Mouse (Mus musculus): ENCODE results near the gene Tmem136. TPM values are rescaled to one million over a fixed set of nuclear protein-coding genes. Genes with fewer than 3 reads are reported as not detected.

The Tmem136 gene
- 6.1 and 9.7 TPM in 2 replicates for polyA plus RNA-seq (2014; fragmentation: Nextera tagmentation; extraction: Ambion mirVana)

DNA sequence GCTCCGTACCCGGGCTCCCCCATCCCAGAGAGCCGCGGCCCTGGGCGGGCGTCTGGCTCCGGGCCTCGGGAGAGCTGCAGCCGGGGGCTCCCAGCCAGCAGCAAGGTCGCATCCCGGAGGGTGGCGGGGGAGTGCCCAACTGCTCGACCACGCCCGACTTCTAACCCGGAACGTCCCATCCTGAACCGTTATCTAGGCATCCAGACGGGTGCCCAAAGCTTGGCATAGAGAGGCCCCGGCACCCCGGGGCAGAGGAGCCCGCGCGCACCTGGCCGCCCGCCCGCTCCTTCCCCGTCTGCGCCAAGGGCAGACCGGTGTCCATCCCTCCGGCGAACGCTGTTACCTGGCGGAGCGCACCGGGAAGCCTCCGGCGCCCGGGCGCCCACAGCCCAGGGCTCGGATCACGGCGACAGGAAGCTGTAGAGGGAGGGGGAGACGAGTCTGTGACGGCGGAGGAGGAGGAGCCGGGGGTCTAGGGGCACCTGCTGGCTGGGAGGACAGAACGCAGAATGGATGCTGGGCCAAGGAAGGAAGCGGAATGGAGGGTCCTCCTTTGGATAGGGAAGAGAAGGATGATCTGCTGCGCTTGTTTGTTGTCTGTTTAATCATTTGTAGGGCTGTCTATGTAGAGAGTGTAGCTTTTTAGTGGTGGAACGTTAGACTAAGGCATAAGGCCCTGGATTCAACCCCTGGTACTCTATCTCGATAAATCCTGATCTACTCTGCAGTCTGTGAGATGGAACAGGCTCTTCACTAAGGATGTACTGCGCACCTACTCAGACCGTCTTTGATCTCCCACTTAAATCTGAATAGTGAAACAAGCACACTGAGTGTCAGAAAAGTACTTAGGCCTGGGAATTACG is at the start of gene Tmem136:
TSS of gene Tmem136 (minus strand) at position 437 of the 863 bp plus-strand sequence.
- Histone ChIP-seq H3K4me2 (replicated peaks; ENCODE audit: low read depth, low read length) (peak within 1 kb of the TSS; percentile 58), H3K4me1 (ENCODE audit: control insufficient read depth, insufficient read depth, low read length) (peaks cover 6% of the 10 kb centered on the region; the same call in 1 of the 2 replicates), H3K27ac (ENCODE audit: low read depth, low read length) (no peak within 1 kb of the TSS), H3K9me3 (ENCODE audit: control insufficient read depth, low read length) (no peaks in the 10 kb centered on the region), H3K4me3 (ENCODE audit: low read length) (peak within 1 kb of the TSS; percentile 66), H3K27me3 (ENCODE audit: control insufficient read depth, insufficient read depth, low read length) (no peaks in the 10 kb centered on the region), H3K9ac (ENCODE audit: low read depth, low read length) (peak within 1 kb of the TSS; percentile 59), H3K36me3 (ENCODE audit: control insufficient read depth, insufficient read depth, low read length) (peaks cover 5% of the 10 kb centered on the region; the same call in 1 of the 2 replicates)
- peak; percentile 89 for ATAC-seq (ENCODE audit: low FRiP score, low TSS enrichment)
- WGBS, result 4% methylated on average over 55 of the region's 55 CpGs

- no peak overlapping the region for H3K4me3 ChIP-seq (ENCODE audit: low read length)
- no peak overlapping the region for H3K9ac ChIP-seq (ENCODE audit: low read depth, low read length)
- no peak for ATAC-seq (ENCODE audit: low FRiP score, low TSS enrichment)
- H3K27me3 ChIP-seq (ENCODE audit: control insufficient read depth, insufficient read depth, low read length), result no peaks in the 10 kb centered on the region
- H3K9me3 ChIP-seq (ENCODE audit: control insufficient read depth, low read length), result no peaks in the 10 kb centered on the region
- no peaks in the 10 kb centered on the region for H3K36me3 ChIP-seq (ENCODE audit: control insufficient read depth, insufficient read depth, low read length)
- no peak overlapping the region for H3K27ac ChIP-seq (ENCODE audit: low read depth, low read length)
- 67% methylated on average over 6 of the region's 6 CpGs for WGBS
- no peaks in the 10 kb centered on the region for H3K4me1 ChIP-seq (ENCODE audit: control insufficient read depth, insufficient read depth, low read length)
- H3K4me2 ChIP-seq (replicated peaks; ENCODE audit: low read depth, low read length), result no peak overlapping the region
Observed at GRCm38 (mm10) chr9:43155960-43156359, 39.6 kb upstream of the Tmem136 start.

DNA sequence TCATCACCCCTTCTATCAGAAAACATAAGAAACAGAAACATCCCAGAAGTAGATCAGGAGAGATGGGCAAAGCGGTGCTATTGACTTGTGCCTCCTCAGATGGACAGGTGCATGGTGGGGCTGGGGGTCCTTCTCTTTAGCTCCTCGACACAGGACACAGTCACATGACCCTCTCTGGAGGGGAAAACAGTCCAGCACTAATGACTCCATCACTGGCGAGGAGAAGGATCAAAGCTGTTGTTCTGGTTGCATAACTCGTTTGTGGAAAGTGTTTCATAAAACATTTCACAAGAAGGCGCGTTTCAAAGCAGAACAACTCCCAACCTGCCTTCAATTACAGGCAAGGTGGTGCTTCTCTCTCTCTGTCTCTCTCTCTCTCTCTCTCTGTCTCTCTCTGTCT is 35.4 kb upstream of the Tmem136 start:
- H3K4me1 ChIP-seq (ENCODE audit: control insufficient read depth, insufficient read depth, low read length), result no peaks in the 10 kb centered on the region
- no peaks in the 10 kb centered on the region for H3K36me3 ChIP-seq (ENCODE audit: control insufficient read depth, insufficient read depth, low read length)
- no peak overlapping the region for H3K4me2 ChIP-seq (replicated peaks; ENCODE audit: low read depth, low read length)
- no peak overlapping the region for H3K4me3 ChIP-seq (ENCODE audit: low read length)
- 74% methylated on average over 6 of the region's 6 CpGs for WGBS
- no peaks in the 10 kb centered on the region for H3K27me3 ChIP-seq (ENCODE audit: control insufficient read depth, insufficient read depth, low read length)
- no peak overlapping the region for H3K27ac ChIP-seq (ENCODE audit: low read depth, low read length)
- no peak overlapping the region for H3K9ac ChIP-seq (ENCODE audit: low read depth, low read length)
- no peaks in the 10 kb centered on the region for H3K9me3 ChIP-seq (ENCODE audit: control insufficient read depth, low read length)
- ATAC-seq (ENCODE audit: low FRiP score, low TSS enrichment), result no peak

- WGBS, result 76% methylated on average over 9 of the region's 9 CpGs
- H3K4me3 ChIP-seq (ENCODE audit: low read length), result no peak overlapping the region
- no peak overlapping the region for H3K4me2 ChIP-seq (replicated peaks; ENCODE audit: low read depth, low read length)
- no peaks in the 10 kb centered on the region for H3K9me3 ChIP-seq (ENCODE audit: control insufficient read depth, low read length)
- H3K9ac ChIP-seq (ENCODE audit: low read depth, low read length), result no peak overlapping the region
- H3K4me1 ChIP-seq (ENCODE audit: control insufficient read depth, insufficient read depth, low read length), result no peaks in the 10 kb centered on the region
- no peak for ATAC-seq (ENCODE audit: low FRiP score, low TSS enrichment)
- no peaks in the 10 kb centered on the region for H3K27me3 ChIP-seq (ENCODE audit: control insufficient read depth, insufficient read depth, low read length)
- H3K27ac ChIP-seq (ENCODE audit: low read depth, low read length), result no peak overlapping the region
- H3K36me3 ChIP-seq (ENCODE audit: control insufficient read depth, insufficient read depth, low read length), result no peaks in the 10 kb centered on the region
Observed at GRCm38 (mm10) chr9:43150957-43151356, 34.6 kb upstream of the Tmem136 start.

DNA sequence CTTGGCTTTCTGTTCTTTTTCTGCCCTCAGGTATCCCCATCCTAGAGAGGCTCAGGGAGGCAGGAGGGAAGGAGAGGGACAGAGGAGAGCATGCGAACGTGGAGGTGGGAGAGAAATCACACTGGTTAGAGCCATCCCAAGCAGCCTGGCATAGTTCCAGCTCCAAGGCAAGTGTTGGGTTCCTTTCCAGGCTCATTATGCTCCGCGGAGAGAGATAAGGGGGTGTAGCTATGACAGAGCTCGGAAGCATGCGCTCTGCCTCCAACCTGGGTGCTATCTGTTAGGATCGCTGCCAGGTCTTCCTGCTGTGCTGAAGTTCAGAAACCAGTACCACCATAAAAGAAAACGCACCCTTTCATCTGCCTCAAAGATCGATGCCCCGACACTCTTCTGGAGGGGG is 33.7 kb upstream of the Tmem136 start:
- no peak overlapping the region for H3K4me2 ChIP-seq (replicated peaks; ENCODE audit: low read depth, low read length)
- H3K36me3 ChIP-seq (ENCODE audit: control insufficient read depth, insufficient read depth, low read length), result no peaks in the 10 kb centered on the region
- no peaks in the 10 kb centered on the region for H3K9me3 ChIP-seq (ENCODE audit: control insufficient read depth, low read length)
- no peaks in the 10 kb centered on the region for H3K4me1 ChIP-seq (ENCODE audit: control insufficient read depth, insufficient read depth, low read length)
- H3K9ac ChIP-seq (ENCODE audit: low read depth, low read length), result no peak overlapping the region
- ATAC-seq (ENCODE audit: low FRiP score, low TSS enrichment), result no peak
- no peaks in the 10 kb centered on the region for H3K27me3 ChIP-seq (ENCODE audit: control insufficient read depth, insufficient read depth, low read length)
- no peak overlapping the region for H3K4me3 ChIP-seq (ENCODE audit: low read length)
- WGBS, result 32% methylated on average over 10 of the region's 10 CpGs
- H3K27ac ChIP-seq (ENCODE audit: low read depth, low read length), result no peak overlapping the region

DNA sequence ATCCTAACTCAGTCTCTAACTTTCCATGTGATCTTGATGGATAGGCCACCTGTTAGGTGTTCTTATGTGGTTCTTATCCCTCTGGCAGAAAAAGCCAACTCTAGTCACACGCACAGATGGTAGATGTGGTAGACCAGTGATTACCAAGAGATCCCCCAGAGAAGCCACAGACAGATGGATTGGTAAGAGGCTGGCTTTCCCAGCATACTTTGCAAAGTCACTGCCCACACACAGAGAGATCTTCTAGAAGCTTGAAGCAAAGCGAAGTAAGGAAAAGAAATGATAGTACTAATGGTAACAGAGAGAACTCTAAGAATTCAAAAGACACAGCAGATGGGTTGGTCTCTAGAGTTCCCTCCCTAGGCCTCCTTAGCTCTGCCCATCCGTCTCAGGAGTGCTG is 33.1 kb upstream of the Tmem136 start:
- H3K4me3 ChIP-seq (ENCODE audit: low read length), result no peak overlapping the region
- no peak overlapping the region for H3K27ac ChIP-seq (ENCODE audit: low read depth, low read length)
- 83% methylated on average over 3 of the region's 3 CpGs for WGBS
- H3K36me3 ChIP-seq (ENCODE audit: control insufficient read depth, insufficient read depth, low read length), result no peaks in the 10 kb centered on the region
- H3K9me3 ChIP-seq (ENCODE audit: control insufficient read depth, low read length), result no peaks in the 10 kb centered on the region
- H3K4me2 ChIP-seq (replicated peaks; ENCODE audit: low read depth, low read length), result no peak overlapping the region
- no peak overlapping the region for H3K9ac ChIP-seq (ENCODE audit: low read depth, low read length)
- H3K27me3 ChIP-seq (ENCODE audit: control insufficient read depth, insufficient read depth, low read length), result no peaks in the 10 kb centered on the region
- no peaks in the 10 kb centered on the region for H3K4me1 ChIP-seq (ENCODE audit: control insufficient read depth, insufficient read depth, low read length)
- ATAC-seq (ENCODE audit: low FRiP score, low TSS enrichment), result no peak

GRCm38 (mm10) chr9:43145196-43145595 is 28.8 kb upstream of the Tmem136 start:
- H3K4me1 ChIP-seq (ENCODE audit: control insufficient read depth, insufficient read depth, low read length), result no peaks in the 10 kb centered on the region
- H3K9me3 ChIP-seq (ENCODE audit: control insufficient read depth, low read length), result no peaks in the 10 kb centered on the region
- H3K27me3 ChIP-seq (ENCODE audit: control insufficient read depth, insufficient read depth, low read length), result no peaks in the 10 kb centered on the region
- no peak for ATAC-seq (ENCODE audit: low FRiP score, low TSS enrichment)
- H3K36me3 ChIP-seq (ENCODE audit: control insufficient read depth, insufficient read depth, low read length), result no peaks in the 10 kb centered on the region
- no peak overlapping the region for H3K9ac ChIP-seq (ENCODE audit: low read depth, low read length)
- no peak overlapping the region for H3K4me2 ChIP-seq (replicated peaks; ENCODE audit: low read depth, low read length)
- WGBS, result 87% methylated on average over 4 of the region's 4 CpGs
- no peak overlapping the region for H3K27ac ChIP-seq (ENCODE audit: low read depth, low read length)
- no peak overlapping the region for H3K4me3 ChIP-seq (ENCODE audit: low read length)

DNA sequence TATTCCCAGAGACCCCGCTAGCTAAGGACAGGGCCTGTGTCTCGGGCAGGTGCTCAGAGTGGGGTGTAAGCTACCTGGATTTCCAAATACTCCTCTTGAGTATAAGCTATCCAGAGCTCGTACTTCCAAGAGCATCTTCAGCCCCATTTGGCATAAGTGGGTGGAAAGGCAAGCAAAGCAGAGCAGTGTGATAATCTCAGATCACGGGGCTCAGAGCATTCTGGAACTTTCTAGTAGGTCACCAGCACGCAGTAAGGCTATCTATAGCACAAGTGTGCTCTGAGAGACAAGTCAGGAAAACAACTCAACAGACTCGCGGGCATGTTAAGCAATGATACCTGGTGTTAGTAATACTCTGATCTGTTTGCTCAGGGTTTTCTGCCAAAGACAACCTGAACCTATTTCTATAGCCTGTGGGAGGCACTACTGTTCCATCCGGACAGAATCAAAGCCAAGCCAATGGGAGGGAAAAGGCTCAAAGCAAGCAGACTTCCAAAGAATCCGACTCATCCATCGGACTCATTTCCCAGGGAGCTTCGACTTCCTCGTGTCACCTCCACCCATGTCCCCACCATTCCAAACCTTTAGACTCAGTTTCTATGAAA is 27.9 kb upstream of the Tmem136 start:
- H3K36me3 ChIP-seq (ENCODE audit: control insufficient read depth, insufficient read depth, low read length), result no peaks in the 10 kb centered on the region
- no peaks in the 10 kb centered on the region for H3K9me3 ChIP-seq (ENCODE audit: control insufficient read depth, low read length)
- no peaks in the 10 kb centered on the region for H3K4me1 ChIP-seq (ENCODE audit: control insufficient read depth, insufficient read depth, low read length)
- H3K4me2 ChIP-seq (replicated peaks; ENCODE audit: low read depth, low read length), result no peak overlapping the region
- H3K4me3 ChIP-seq (ENCODE audit: low read length), result no peak overlapping the region
- H3K27ac ChIP-seq (ENCODE audit: low read depth, low read length), result no peak overlapping the region
- no peak overlapping the region for H3K9ac ChIP-seq (ENCODE audit: low read depth, low read length)
- ATAC-seq (ENCODE audit: low FRiP score, low TSS enrichment), result no peak
- 76% methylated on average over 12 of the region's 12 CpGs for WGBS
- H3K27me3 ChIP-seq (ENCODE audit: control insufficient read depth, insufficient read depth, low read length), result no peaks in the 10 kb centered on the region

DNA sequence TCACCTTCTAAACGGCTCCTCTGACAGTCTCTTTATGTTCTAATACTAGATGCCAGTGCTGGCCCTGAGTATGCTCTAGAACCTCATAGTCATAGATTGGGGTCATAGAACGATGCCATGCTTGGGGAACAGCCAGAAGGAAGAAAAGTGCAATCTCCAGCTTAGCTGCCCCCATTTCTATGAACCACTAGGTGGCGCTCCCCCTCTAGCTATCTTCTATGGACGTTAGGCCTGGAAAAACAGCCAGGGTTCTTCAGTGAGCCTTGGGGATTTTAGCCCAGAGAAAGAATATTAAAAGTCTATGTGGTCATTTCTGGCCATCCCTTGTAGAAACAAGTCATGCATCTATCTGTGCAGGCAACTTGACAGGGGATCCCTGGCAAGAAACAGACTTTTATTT is 25.5 kb upstream of the Tmem136 start:
- no peak for ATAC-seq (ENCODE audit: low FRiP score, low TSS enrichment)
- Histone ChIP-seq H3K9ac (ENCODE audit: low read depth, low read length) (no peak overlapping the region), H3K4me1 (ENCODE audit: control insufficient read depth, insufficient read depth, low read length) (no peaks in the 10 kb centered on the region), H3K36me3 (ENCODE audit: control insufficient read depth, insufficient read depth, low read length) (no peaks in the 10 kb centered on the region), H3K4me3 (ENCODE audit: low read length) (no peak overlapping the region), H3K27me3 (ENCODE audit: control insufficient read depth, insufficient read depth, low read length) (no peaks in the 10 kb centered on the region), H3K9me3 (ENCODE audit: control insufficient read depth, low read length) (no peaks in the 10 kb centered on the region), H3K27ac (ENCODE audit: low read depth, low read length) (no peak overlapping the region), H3K4me2 (replicated peaks; ENCODE audit: low read depth, low read length) (no peak overlapping the region)
- WGBS, result 7% methylated on average over 4 of the region's 4 CpGs
